Mouse (Mus musculus) heart, embryonic 11.5 days (tissue): Measurements from ENCODE around the gene Noxo1. TPM values are rescaled to one million over a fixed set of nuclear protein-coding genes. Genes with fewer than 3 reads are reported as not detected.

Experiments
- ATAC-seq: fragments of 200-750 bp; cut with Nextera tagmentation; replicated peaks from 2 replicates; pipeline ENCODE4 v1.8.0; 2017; ENCODE audit warnings: moderate library complexity; ENCODE audit not compliant: insufficient number of reproducible peaks, low FRiP score, low TSS enrichment
- H3K27ac ChIP-seq: fragments of 300-500 bp; sonication (generic); 2 replicates; pipeline ENCODE4 v1.5.1; 2014; ENCODE audit warnings: mild to moderate bottlenecking, low read depth, low read length
- H3K27me3 ChIP-seq: fragments of 300-500 bp; sonication (generic); 2 replicates; pipeline ENCODE4 v1.6.1; 2014; ENCODE audit warnings: mild to moderate bottlenecking, low read length, mixed read lengths; ENCODE audit not compliant: control insufficient read depth, insufficient read depth
- H3K36me3 ChIP-seq: fragments of 300-500 bp; sonication (generic); 2 replicates; pipeline ENCODE4 v1.6.1; 2014; ENCODE audit warnings: mild to moderate bottlenecking, low read length, moderate library complexity, mixed read lengths; ENCODE audit not compliant: control insufficient read depth, insufficient read depth
- H3K4me1 ChIP-seq: fragments of 300-500 bp; sonication (generic); 2 replicates; pipeline ENCODE4 v1.6.1; 2014; ENCODE audit warnings: low read length; ENCODE audit not compliant: control insufficient read depth, insufficient read depth
- H3K4me2 ChIP-seq: fragments of 300-500 bp; sonication (generic); 2 replicates; pipeline ENCODE4 v1.6.1; 2014; ENCODE audit warnings: mild to moderate bottlenecking, moderate library complexity
- H3K4me3 ChIP-seq: fragments of 300-500 bp; sonication (generic); 2 replicates; pipeline ENCODE4 v1.5.1; 2014; ENCODE audit warnings: low read depth, low read length
- H3K9ac ChIP-seq: fragments of 300-500 bp; sonication (generic); 2 replicates; pipeline ENCODE4 v1.6.1; 2014; ENCODE audit warnings: mild to moderate bottlenecking, low read depth, low read length, moderate library complexity
- H3K9me3 ChIP-seq: fragments of 300-500 bp; sonication (generic); replicated peaks from 2 replicates; pipeline ENCODE4 v1.6.1; 2016; ENCODE audit warnings: low read length; ENCODE audit not compliant: control insufficient read depth
- WGBS: fragments of 180-500 bp; shearing (Covaris S2); extraction: QIAGEN DNeasy Blood & Tissue Kit; methylation state at CpG from one replicate; pipeline ENCODE4 v1.1.7; 2014; ENCODE audit not compliant: insufficient replicate concordance; 5-methylcytosine and 5-hydroxymethylcytosine counted together
- polyA plus RNA-seq: library from polyadenylated mRNA; unstranded; fragments of >200 nt; fragmentation: Nextera tagmentation; extraction: Ambion mirVana; gene quantifications from 2 replicates; pipeline ENCODE4 v1.2.1, GENCODE M21; 2014

The Noxo1 gene
- polyA plus RNA-seq, 1 experiment from 2014 or later = 0.49 TPM

- Histone ChIP-seq H3K4me2 (peak overlapping the region; percentile 90), H3K9ac (no peak overlapping the region), H3K27me3 (no peaks in the 10 kb centered on the region), H3K36me3 (no peaks in the 10 kb centered on the region), H3K4me1 (peaks cover 27% of the 10 kb centered on the region), H3K27ac (no peak overlapping the region), H3K9me3 (no peaks in the 10 kb centered on the region), H3K4me3 (0 out of 2 replicates have a peak overlapping the region, but pooled peaks have one; percentile 97)
- ATAC-seq = no peak
- WGBS = 68% methylated on average over 5 of the region's 5 CpGs
These were observed 24.7 kb upstream of the Noxo1 start for GRCm38 (mm10) chr17:24671346-24671745.

DNA sequence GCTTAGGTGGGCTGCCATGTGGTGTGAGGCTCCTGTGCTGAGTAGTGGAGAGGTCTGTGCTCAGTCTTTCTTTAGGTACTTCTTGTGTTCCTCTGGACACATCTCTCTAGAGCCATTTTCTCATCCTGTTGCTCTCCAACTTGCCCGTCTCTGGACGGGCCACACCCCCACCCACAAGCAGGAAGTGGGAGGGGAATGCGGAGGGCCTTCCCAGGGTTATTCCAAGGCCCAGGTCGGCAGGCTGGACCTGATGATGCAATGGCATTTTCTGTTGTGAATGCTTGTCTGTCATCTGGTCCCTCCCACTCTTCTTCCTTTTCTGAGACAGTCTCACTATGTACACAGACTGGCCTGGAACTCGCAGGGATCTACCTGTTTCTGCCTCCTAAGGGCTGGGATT lies 23.9 kb upstream of the Noxo1 start:
- peaks cover 27% of the 10 kb centered on the region for H3K4me1 ChIP-seq
- ATAC-seq = no peak; the same call in 1 of the 2 replicates
- H3K4me3 ChIP-seq = no peak overlapping the region
- peak overlapping the region; percentile 90; the same call in 1 of the 2 replicates for H3K4me2 ChIP-seq
- H3K27ac ChIP-seq = no peak overlapping the region
- peaks cover 3% of the 10 kb centered on the region for H3K36me3 ChIP-seq
- 21% methylated on average over 5 of the region's 5 CpGs for WGBS
- no peak overlapping the region for H3K9ac ChIP-seq
- H3K27me3 ChIP-seq = no peaks in the 10 kb centered on the region
- no peaks in the 10 kb centered on the region for H3K9me3 ChIP-seq

DNA sequence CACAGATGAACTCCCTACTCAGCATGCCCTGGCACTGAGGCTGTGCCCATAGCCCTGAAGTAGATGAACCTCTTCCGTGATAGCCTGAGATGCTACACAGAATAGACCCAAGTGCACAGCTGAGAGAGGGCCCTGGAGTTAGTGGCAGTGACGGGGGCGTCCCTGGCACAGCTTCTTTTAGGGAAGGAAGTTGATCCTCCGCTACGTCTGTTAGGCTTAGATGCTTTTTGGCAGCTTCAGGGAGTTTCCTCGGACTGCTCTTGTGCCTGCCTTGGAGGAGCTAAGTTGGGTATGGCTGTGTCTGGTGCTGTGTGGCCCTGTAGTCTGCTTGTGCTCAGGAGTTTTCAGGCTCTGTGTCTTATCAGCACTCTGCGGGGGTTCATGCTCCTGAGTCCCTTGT lies 21.8 kb upstream of the Noxo1 start:
- Histone ChIP-seq H3K27me3 (no peaks in the 10 kb centered on the region), H3K27ac (no peak overlapping the region), H3K36me3 (peaks cover 18% of the 10 kb centered on the region), H3K4me1 (peaks cover 27% of the 10 kb centered on the region), H3K9me3 (no peaks in the 10 kb centered on the region), H3K4me2 (no peak overlapping the region), H3K9ac (peak overlapping the region; percentile 36; the same call in 1 of the 2 replicates), H3K4me3 (no peak overlapping the region)
- no peak for ATAC-seq
- 70% methylated on average over 7 of the region's 7 CpGs for WGBS

GRCm38 (mm10) chr17:24676187-24676586 lies 19.8 kb upstream of the Noxo1 start:
- no peak overlapping the region for H3K9ac ChIP-seq
- no peaks in the 10 kb centered on the region for H3K27me3 ChIP-seq
- no peak overlapping the region for H3K4me2 ChIP-seq
- H3K36me3 ChIP-seq = peaks cover 27% of the 10 kb centered on the region
- WGBS = 66% methylated on average over 2 of the region's 2 CpGs
- ATAC-seq = no peak
- no peak overlapping the region for H3K27ac ChIP-seq
- H3K9me3 ChIP-seq = no peaks in the 10 kb centered on the region
- H3K4me3 ChIP-seq = no peak overlapping the region
- H3K4me1 ChIP-seq = peaks cover 17% of the 10 kb centered on the region

DNA sequence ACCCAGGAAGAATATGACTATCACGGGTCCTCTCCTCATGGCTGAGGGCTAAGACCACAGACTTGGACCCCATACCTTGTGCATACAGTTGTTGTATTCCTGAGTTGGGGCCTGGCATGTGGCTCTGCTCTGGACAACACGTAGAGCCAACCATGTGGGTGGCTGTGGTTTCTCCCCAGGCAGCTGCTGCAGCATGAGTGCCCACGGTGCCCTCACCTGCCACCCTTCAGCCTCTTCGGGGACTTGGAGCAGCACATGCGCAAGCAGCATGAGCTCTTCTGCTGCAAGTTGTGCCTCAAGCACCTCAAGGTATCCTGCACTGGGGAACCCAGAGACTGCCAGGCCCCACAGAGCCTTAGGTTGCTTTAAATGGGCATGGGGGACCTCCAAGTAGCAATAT lies 19.2 kb upstream of the Noxo1 start:
- Histone ChIP-seq H3K27ac (no peak overlapping the region), H3K4me2 (no peak overlapping the region), H3K27me3 (no peaks in the 10 kb centered on the region), H3K9me3 (no peaks in the 10 kb centered on the region), H3K4me1 (peaks cover 10% of the 10 kb centered on the region), H3K9ac (no peak overlapping the region), H3K4me3 (no peak overlapping the region), H3K36me3 (peaks cover 30% of the 10 kb centered on the region)
- 96% methylated on average over 5 of the region's 5 CpGs for WGBS
- ATAC-seq = no peak

DNA sequence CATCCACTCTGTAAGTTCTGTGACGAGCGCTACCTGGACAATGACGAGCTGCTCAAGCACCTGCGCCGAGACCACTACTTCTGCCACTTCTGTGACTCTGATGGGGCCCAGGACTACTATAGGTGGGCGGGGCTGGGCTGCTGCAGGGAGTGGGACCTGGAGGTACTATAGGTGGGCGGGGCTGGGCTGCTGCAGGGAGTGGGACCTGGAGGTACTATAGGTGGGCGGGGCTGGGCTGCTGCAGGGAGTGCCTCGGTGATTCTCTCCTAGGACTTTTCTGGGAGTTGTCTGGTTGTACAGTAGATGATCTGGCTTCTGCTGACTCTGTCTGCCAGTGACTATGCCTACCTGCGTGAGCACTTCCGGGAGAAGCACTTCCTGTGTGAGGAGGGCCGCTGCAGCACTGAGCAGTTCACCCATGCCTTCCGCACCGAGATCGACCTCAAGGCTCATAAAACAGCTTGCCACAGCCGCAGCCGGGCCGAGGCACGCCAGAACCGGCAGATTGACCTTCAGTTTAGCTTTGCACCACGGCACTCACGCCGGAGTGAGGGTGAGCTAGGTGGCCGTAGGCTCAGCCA lies 18.4 kb upstream of the Noxo1 start:
- Histone ChIP-seq H3K36me3 (peaks cover 30% of the 10 kb centered on the region), H3K4me1 (peaks cover 4% of the 10 kb centered on the region; the same call in 1 of the 2 replicates), H3K9ac (no peak overlapping the region), H3K9me3 (no peaks in the 10 kb centered on the region), H3K27ac (no peak overlapping the region), H3K27me3 (no peaks in the 10 kb centered on the region), H3K4me3 (no peak overlapping the region), H3K4me2 (no peak overlapping the region)
- WGBS = 88% methylated on average over 24 of the region's 24 CpGs
- no peak for ATAC-seq

- H3K27me3 ChIP-seq = peaks cover 45% of the 10 kb centered on the region
- H3K4me2 ChIP-seq = peak overlapping the region; percentile 38
- no peak overlapping the region for H3K9ac ChIP-seq
- no peaks in the 10 kb centered on the region for H3K9me3 ChIP-seq
- ATAC-seq = no peak
- peak overlapping the region; percentile 16; the same call in 1 of the 2 replicates for H3K4me3 ChIP-seq
- WGBS = 15% methylated on average over 16 of the region's 16 CpGs
- H3K4me1 ChIP-seq = peaks cover 8% of the 10 kb centered on the region
- no peaks in the 10 kb centered on the region for H3K36me3 ChIP-seq
- H3K27ac ChIP-seq = no peak overlapping the region
These were observed 9.5 kb upstream of the Noxo1 start for GRCm38 (mm10) chr17:24686514-24686913.

DNA sequence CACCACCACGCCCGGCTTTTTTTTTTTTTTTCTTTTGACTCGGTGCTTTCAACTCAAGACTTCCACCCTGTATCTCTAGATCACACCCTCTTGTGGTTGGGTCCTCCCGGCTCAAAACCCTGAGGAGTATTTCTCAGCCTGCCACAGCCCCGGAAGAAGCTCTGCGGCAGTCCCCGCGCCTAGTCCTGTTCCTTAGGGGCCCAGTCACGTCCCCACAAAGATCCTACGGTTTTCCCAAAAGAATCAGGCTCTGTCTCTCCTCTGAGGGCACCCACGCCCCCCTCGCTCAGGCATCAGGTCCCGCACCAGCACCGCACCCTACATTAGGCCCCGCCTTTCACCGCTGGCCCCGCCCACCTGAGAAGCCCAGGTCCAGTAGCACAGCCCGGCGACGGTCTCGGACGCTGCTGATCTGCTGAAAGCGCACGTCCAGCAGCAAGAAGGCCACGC lies 8.9 kb upstream of the Noxo1 start:
- Histone ChIP-seq H3K9ac (peak overlapping the region; percentile 46; the same call in 1 of the 2 replicates), H3K36me3 (no peaks in the 10 kb centered on the region), H3K4me3 (peak overlapping the region; percentile 37), H3K27ac (no peak overlapping the region), H3K9me3 (no peaks in the 10 kb centered on the region), H3K27me3 (peaks cover 45% of the 10 kb centered on the region), H3K4me2 (peak overlapping the region; percentile 71), H3K4me1 (peaks cover 8% of the 10 kb centered on the region)
- ATAC-seq = peak; percentile 74
- WGBS = 2% methylated on average over 25 of the region's 25 CpGs

GRCm38 (mm10) chr17:24687599-24687998 lies 8.4 kb upstream of the Noxo1 start:
- peak overlapping the region; percentile 37 for H3K4me3 ChIP-seq
- H3K27me3 ChIP-seq = peaks cover 45% of the 10 kb centered on the region
- H3K9ac ChIP-seq = peak overlapping the region; percentile 46; the same call in 1 of the 2 replicates
- peaks cover 8% of the 10 kb centered on the region for H3K4me1 ChIP-seq
- H3K4me2 ChIP-seq = peak overlapping the region; percentile 71
- WGBS = 16% methylated on average over 23 of the region's 23 CpGs
- 0 out of 2 replicates have a peak, but pooled peaks cover under 1% of the 10 kb centered on the region for H3K36me3 ChIP-seq
- no peak for ATAC-seq
- no peak overlapping the region for H3K27ac ChIP-seq
- no peaks in the 10 kb centered on the region for H3K9me3 ChIP-seq
